Mouse (Mus musculus) midbrain, embryonic 15.5 days (tissue): ENCODE data around the gene Calm2. TPM values are rescaled to one million over a fixed set of nuclear protein-coding genes. Genes with fewer than 3 reads are reported as not detected.
A peak's percentile ranks its signal among the peaks of the same experiment; 100 is the strongest.

Experiments used
- ATAC-seq: fragments of 200-750 bp; cut with Nextera tagmentation; replicated peaks from 2 replicates; pipeline ENCODE4 v1.8.0; 2017; ENCODE audit warnings: moderate TSS enrichment
- H3K27ac ChIP-seq: fragments of 300-500 bp; sonication (generic); 2 replicates; pipeline ENCODE4 v1.5.1; 2015; ENCODE audit warnings: mild to moderate bottlenecking, inconsistent platforms
- H3K27me3 ChIP-seq: fragments of 300-500 bp; sonication (generic); replicated peaks from 2 replicates; pipeline ENCODE4 v1.6.1; 2015; ENCODE audit warnings: inconsistent platforms
- H3K36me3 ChIP-seq: fragments of 300-500 bp; sonication (generic); replicated peaks from 2 replicates; pipeline ENCODE4 v1.6.1; 2015; ENCODE audit warnings: inconsistent platforms
- H3K4me1 ChIP-seq: fragments of 300-500 bp; sonication (generic); 2 replicates; pipeline ENCODE4 v1.6.1; 2015; ENCODE audit warnings: inconsistent platforms
- H3K4me2 ChIP-seq: fragments of 300-500 bp; sonication (generic); 2 replicates; pipeline ENCODE4 v1.6.1; 2015; ENCODE audit warnings: inconsistent platforms, mild to moderate bottlenecking, moderate library complexity
- H3K4me3 ChIP-seq: fragments of 300-500 bp; sonication (generic); 2 replicates; pipeline ENCODE4 v1.5.1; 2015; ENCODE audit warnings: mild to moderate bottlenecking, inconsistent platforms
- H3K9ac ChIP-seq: fragments of 300-500 bp; sonication (generic); 2 replicates; pipeline ENCODE4 v1.6.1; 2015; ENCODE audit warnings: mild to moderate bottlenecking, inconsistent platforms
- H3K9me3 ChIP-seq: fragments of 300-500 bp; sonication (generic); 2 replicates; pipeline ENCODE4 v1.6.1; 2016; ENCODE audit warnings: inconsistent platforms
- WGBS: fragments of 180-500 bp; shearing (Covaris S2); methylation state at CpG from one replicate; pipeline ENCODE4 v1.1.7; 2015; ENCODE audit warnings: mixed read lengths; 5-methylcytosine and 5-hydroxymethylcytosine counted together
- polyA plus RNA-seq: library from polyadenylated mRNA; unstranded; fragments of >200 nt; fragmentation: Nextera tagmentation; extraction: Ambion mirVana; gene quantifications from 2 replicates; pipeline ENCODE4 v1.2.1, GENCODE M21; 2015

Calm2 gene
- polyA plus RNA-seq = 1,861 and 1,975 TPM in 2 replicates

GRCm38 (mm10) chr17:87446767-87447611 is at the start of gene Calm2:
Calm2 (minus strand) TSS chr17:87446935.
- peak within 1 kb of the TSS; percentile 70 for H3K4me3 ChIP-seq
- H3K4me1 ChIP-seq = peaks cover 34% of the 10 kb centered on the region
- no peaks in the 10 kb centered on the region for H3K27me3 ChIP-seq
- peak within 1 kb of the TSS; percentile 99 for H3K27ac ChIP-seq
- ATAC-seq = peak; percentile 94
- no peaks in the 10 kb centered on the region for H3K9me3 ChIP-seq
- H3K4me2 ChIP-seq = peak within 1 kb of the TSS; percentile 73
- under 1% methylated on average over 68 of the region's 69 CpGs for WGBS
- H3K36me3 ChIP-seq = no peaks in the 10 kb centered on the region
- peak within 1 kb of the TSS; percentile 95 for H3K9ac ChIP-seq

- WGBS = 95% methylated on average over 4 of the region's 4 CpGs
- H3K27ac ChIP-seq = no peak overlapping the region
- H3K36me3 ChIP-seq = no peaks in the 10 kb centered on the region
- H3K4me3 ChIP-seq = no peak overlapping the region
- no peak for ATAC-seq
- no peaks in the 10 kb centered on the region for H3K27me3 ChIP-seq
- no peaks in the 10 kb centered on the region for H3K9me3 ChIP-seq
- no peak overlapping the region for H3K4me2 ChIP-seq
- H3K9ac ChIP-seq = no peak overlapping the region
- H3K4me1 ChIP-seq = 0 out of 2 replicates have a peak, but pooled peaks cover 5% of the 10 kb centered on the region
These were observed 48.8 kb upstream of the Calm2 start for GRCm38 (mm10) chr17:87495504-87495903.

- Histone ChIP-seq H3K36me3 (no peaks in the 10 kb centered on the region), H3K27me3 (no peaks in the 10 kb centered on the region), H3K9me3 (no peaks in the 10 kb centered on the region), H3K4me1 (0 out of 2 replicates have a peak, but pooled peaks cover 10% of the 10 kb centered on the region), H3K27ac (no peak overlapping the region), H3K4me2 (no peak overlapping the region), H3K9ac (no peak overlapping the region), H3K4me3 (no peak overlapping the region)
- WGBS = 93% methylated on average over 4 of the region's 4 CpGs
- ATAC-seq = no peak
These were observed 47.6 kb upstream of the Calm2 start for GRCm38 (mm10) chr17:87494310-87494709.

GRCm38 (mm10) chr17:87492286-87492685 is 45.6 kb upstream of the Calm2 start:
- 43% methylated on average over 4 of the region's 4 CpGs for WGBS
- Histone ChIP-seq H3K27me3 (no peaks in the 10 kb centered on the region), H3K9ac (no peak overlapping the region), H3K4me3 (no peak overlapping the region), H3K27ac (no peak overlapping the region), H3K4me1 (0 out of 2 replicates have a peak, but pooled peaks cover 10% of the 10 kb centered on the region), H3K36me3 (no peaks in the 10 kb centered on the region), H3K4me2 (no peak overlapping the region), H3K9me3 (no peaks in the 10 kb centered on the region)
- ATAC-seq = no peak

- Histone ChIP-seq H3K27me3 (no peaks in the 10 kb centered on the region), H3K9ac (no peak overlapping the region), H3K36me3 (no peaks in the 10 kb centered on the region), H3K4me2 (no peak overlapping the region), H3K9me3 (no peaks in the 10 kb centered on the region), H3K4me1 (0 out of 2 replicates have a peak, but pooled peaks cover 10% of the 10 kb centered on the region), H3K27ac (no peak overlapping the region), H3K4me3 (no peak overlapping the region)
- 60% methylated on average over 6 of the region's 6 CpGs for WGBS
- no peak for ATAC-seq
These were observed 43.6 kb upstream of the Calm2 start for GRCm38 (mm10) chr17:87490295-87490694.

- Histone ChIP-seq H3K36me3 (no peaks in the 10 kb centered on the region), H3K4me1 (0 out of 2 replicates have a peak, but pooled peaks cover 7% of the 10 kb centered on the region), H3K9me3 (no peaks in the 10 kb centered on the region), H3K4me2 (no peak overlapping the region), H3K9ac (no peak overlapping the region), H3K4me3 (no peak overlapping the region), H3K27ac (no peak overlapping the region), H3K27me3 (no peaks in the 10 kb centered on the region)
- 93% methylated on average over 5 of the region's 5 CpGs for WGBS
- no peak for ATAC-seq
These were observed 39.0 kb upstream of the Calm2 start for GRCm38 (mm10) chr17:87485751-87486150.

GRCm38 (mm10) chr17:87482867-87483266 is 36.1 kb upstream of the Calm2 start:
- H3K4me2 ChIP-seq = no peak overlapping the region
- no peak overlapping the region for H3K4me3 ChIP-seq
- H3K36me3 ChIP-seq = no peaks in the 10 kb centered on the region
- 70% methylated on average over 3 of the region's 3 CpGs for WGBS
- peaks cover under 1% of the 10 kb centered on the region; the same call in 1 of the 2 replicates for H3K4me1 ChIP-seq
- no peaks in the 10 kb centered on the region for H3K9me3 ChIP-seq
- ATAC-seq = no peak
- H3K27ac ChIP-seq = no peak overlapping the region
- no peak overlapping the region for H3K9ac ChIP-seq
- H3K27me3 ChIP-seq = no peaks in the 10 kb centered on the region

GRCm38 (mm10) chr17:87478569-87478968 is 31.8 kb upstream of the Calm2 start:
- H3K9ac ChIP-seq = no peak overlapping the region
- H3K4me1 ChIP-seq = peaks cover 9% of the 10 kb centered on the region
- H3K4me2 ChIP-seq = no peak overlapping the region
- no peak overlapping the region for H3K27ac ChIP-seq
- 55% methylated on average over 9 of the region's 9 CpGs for WGBS
- H3K4me3 ChIP-seq = no peak overlapping the region
- no peaks in the 10 kb centered on the region for H3K27me3 ChIP-seq
- H3K36me3 ChIP-seq = no peaks in the 10 kb centered on the region
- no peaks in the 10 kb centered on the region for H3K9me3 ChIP-seq
- peak; percentile 49; the same call in 1 of the 2 replicates for ATAC-seq

- no peaks in the 10 kb centered on the region for H3K27me3 ChIP-seq
- no peaks in the 10 kb centered on the region for H3K36me3 ChIP-seq
- H3K9ac ChIP-seq = no peak overlapping the region
- ATAC-seq = no peak
- no peak overlapping the region for H3K27ac ChIP-seq
- H3K4me3 ChIP-seq = no peak overlapping the region
- 47% methylated on average over 16 of the region's 16 CpGs for WGBS
- H3K4me2 ChIP-seq = no peak overlapping the region
- H3K4me1 ChIP-seq = peaks cover 15% of the 10 kb centered on the region
- H3K9me3 ChIP-seq = no peaks in the 10 kb centered on the region
These were observed 30.9 kb upstream of the Calm2 start for GRCm38 (mm10) chr17:87477611-87478010.

- no peak overlapping the region for H3K27ac ChIP-seq
- no peak overlapping the region for H3K4me3 ChIP-seq
- H3K9ac ChIP-seq = no peak overlapping the region
- no peaks in the 10 kb centered on the region for H3K9me3 ChIP-seq
- H3K36me3 ChIP-seq = no peaks in the 10 kb centered on the region
- H3K4me2 ChIP-seq = no peak overlapping the region
- H3K27me3 ChIP-seq = no peaks in the 10 kb centered on the region
- WGBS = 69% methylated on average over 8 of the region's 8 CpGs
- ATAC-seq = no peak
- H3K4me1 ChIP-seq = peaks cover 15% of the 10 kb centered on the region
These were observed 28.6 kb upstream of the Calm2 start for GRCm38 (mm10) chr17:87475356-87475755.

GRCm38 (mm10) chr17:87474501-87474795 is 27.7 kb upstream of the Calm2 start:
- no peak overlapping the region for H3K27ac ChIP-seq
- H3K4me3 ChIP-seq = peak overlapping the region; percentile 25
- no peaks in the 10 kb centered on the region for H3K9me3 ChIP-seq
- ATAC-seq = no peak
- no peaks in the 10 kb centered on the region for H3K27me3 ChIP-seq
- peak overlapping the region; percentile 45 for H3K4me2 ChIP-seq
- H3K4me1 ChIP-seq = peaks cover 15% of the 10 kb centered on the region
- no peaks in the 10 kb centered on the region for H3K36me3 ChIP-seq
- peak overlapping the region; percentile 4 for H3K9ac ChIP-seq
- 2% methylated on average over 7 of the region's 7 CpGs for WGBS

- under 1% methylated on average over 23 of the region's 23 CpGs for whole genome bisulfite sequencing
- Histone ChIP-seq H3K4me3 (peak overlapping the region; percentile 25), H3K4me1 (peaks cover 15% of the 10 kb centered on the region), H3K4me2 (peak overlapping the region; percentile 45), H3K27ac (peak overlapping the region; percentile 51), H3K27me3 (no peaks in the 10 kb centered on the region), H3K9ac (peak overlapping the region; percentile 4), H3K36me3 (no peaks in the 10 kb centered on the region), H3K9me3 (no peaks in the 10 kb centered on the region)
- peak; percentile 73 for ATAC-seq
These were observed 27.2 kb upstream of the Calm2 start for GRCm38 (mm10) chr17:87473736-87474500.
